Mouse (Mus musculus) cerebellum, postnatal 25 days (tissue): Measurements from ENCODE around the gene Olfr120.
"Not testable (repeated sequence)": the region's sequence is repeated elsewhere in the genome, so short reads cannot be mapped to it uniquely, and the experiment has no call there.

Experiments used
- DNase-seq, 2 experiments: peaks; one replicate each; pipeline ENCODE4 v3.0.0; 2021; ENCODE audit warnings: mixed read lengths in 2 of 2

Olfr120 gene

DNA sequence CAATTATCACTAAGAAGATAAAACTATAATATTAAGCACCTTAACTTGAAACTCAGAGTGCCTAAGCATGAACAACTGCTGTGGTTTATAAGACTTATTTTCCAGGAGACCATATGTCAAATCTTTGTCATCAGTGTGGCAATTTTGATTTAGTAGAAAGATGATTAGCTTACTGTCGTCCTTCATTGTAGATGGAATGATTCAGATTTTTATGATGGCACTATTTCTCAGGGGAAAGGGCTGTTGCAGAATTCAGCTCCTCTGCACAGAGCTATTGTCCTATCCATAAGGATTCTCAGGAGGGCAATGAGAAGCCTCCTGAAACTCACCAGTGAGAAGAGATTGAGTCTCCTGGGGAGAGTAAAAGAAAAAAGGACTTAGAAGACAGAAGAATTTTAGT is at the start of gene Olfr120:
Gene Olfr120, plus strand, starts transcription at position 301 of the 400 bp plus-strand sequence.
- no peak for DNase-seq

DNA sequence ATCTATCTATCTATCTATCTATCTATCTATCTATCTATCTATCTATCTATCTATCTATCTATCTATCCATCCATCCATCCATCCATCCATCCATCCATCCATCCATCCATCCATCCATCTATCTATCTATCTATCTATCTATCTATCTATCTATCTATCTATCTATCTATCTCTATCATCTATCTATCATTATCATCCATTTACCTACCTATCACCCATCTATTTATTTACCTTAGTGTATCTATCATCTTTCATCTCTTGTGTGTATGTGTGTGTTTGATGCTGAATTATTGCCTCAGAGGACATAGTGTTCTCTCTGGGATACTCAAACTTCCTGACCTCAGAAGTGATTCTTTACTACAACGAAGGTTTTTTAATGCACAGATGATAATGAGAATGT is 25.3 kb upstream of the Olfr120 start, which contains the start of gene Olfr119:
Gene Olfr119, plus strand, starts transcription at position 301 of the 400 bp plus-strand sequence.
- not testable (repeated sequence) for DNase-seq

DNA sequence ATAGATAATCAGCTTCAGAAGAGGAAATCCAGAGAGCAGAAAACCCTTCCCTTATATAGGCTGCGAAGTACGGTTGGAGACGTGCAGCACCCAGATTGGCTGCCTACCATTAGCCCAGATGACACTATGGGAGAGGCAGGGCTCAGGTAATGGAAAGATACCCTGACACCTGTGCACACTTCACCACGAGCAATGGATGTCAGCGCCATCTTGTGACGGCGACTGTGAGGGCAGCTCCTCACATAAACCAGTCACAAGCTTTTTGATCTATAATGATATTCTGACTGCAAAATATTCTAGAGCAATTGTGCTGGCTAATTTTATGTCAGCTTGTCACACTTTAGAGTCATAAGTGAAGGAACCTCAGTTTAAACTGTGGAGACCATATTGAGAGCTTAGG is 16.5 kb downstream of the Olfr120 start:
- no peak for DNase-seq

DNA sequence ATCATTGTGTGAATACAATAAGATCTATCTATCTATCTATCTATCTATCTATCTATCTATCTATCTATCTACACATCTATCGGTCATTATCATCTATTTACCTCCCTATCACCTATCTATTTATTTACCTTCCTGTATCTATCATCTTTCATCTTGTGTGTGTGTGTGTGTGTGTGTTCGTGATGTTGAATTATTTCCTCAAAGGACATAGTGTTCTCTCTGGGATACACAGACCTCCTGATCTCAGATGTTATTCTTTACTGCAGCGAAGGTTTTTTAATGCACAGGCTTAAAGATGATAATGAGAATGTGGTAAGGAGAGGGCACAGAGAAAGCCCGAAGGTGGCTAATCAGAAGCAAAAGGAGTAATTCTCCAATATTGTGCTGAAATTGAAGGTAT is 46.7 kb downstream of the Olfr120 start, which contains the start of gene Olfr122:
Gene Olfr122, plus strand, starts transcription at position 301 of the 400 bp plus-strand sequence.
- no peak for DNase-seq
